Mouse (Mus musculus): ENCODE data around the gene Sytl1. TPM values are rescaled to one million over a fixed set of nuclear protein-coding genes. Genes with fewer than 3 reads are reported as not detected.

Gene Sytl1
- polyA plus RNA-seq, 1 experiment from 2014 or later: 1.4 TPM

DNA sequence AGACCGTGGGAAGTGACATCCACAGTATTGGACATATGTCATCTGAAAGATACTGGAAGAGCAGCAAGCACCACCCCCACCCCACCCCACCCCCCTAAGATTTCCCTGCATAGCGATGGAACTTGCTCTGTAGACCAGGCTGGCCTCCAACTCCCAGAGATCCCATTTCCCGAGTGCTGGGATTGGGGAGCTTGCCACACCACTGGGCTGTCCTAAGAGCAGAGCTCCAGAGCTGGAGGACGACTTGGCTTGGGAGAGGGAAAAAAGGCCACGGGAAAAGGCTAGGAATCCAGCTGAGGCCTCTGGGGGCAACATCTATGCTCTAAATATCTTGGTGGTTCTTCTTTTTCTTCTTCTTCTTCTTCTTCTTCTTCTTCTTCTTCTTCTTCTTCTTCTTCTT lies 28.1 kb downstream of the Sytl1 start:
- Histone ChIP-seq H3K4me3 (ENCODE audit: low read depth, low read length) (no peak overlapping the region), H3K27ac (ENCODE audit: low read length) (no peak overlapping the region), H3K4me1 (ENCODE audit: control insufficient read depth, low read depth, low read length) (peaks cover 9% of the 10 kb centered on the region), H3K36me3 (ENCODE audit: control insufficient read depth, insufficient read depth) (no peaks in the 10 kb centered on the region), H3K27me3 (ENCODE audit: control insufficient read depth, insufficient read depth, low read depth, low read length) (no peaks in the 10 kb centered on the region; the same call in 1 of the 2 replicates), H3K4me2 (ENCODE audit: low read depth, low read length) (no peak overlapping the region), H3K9ac (ENCODE audit: low read depth, low read length) (no peak overlapping the region), H3K9me3 (replicated peaks; ENCODE audit: control insufficient read depth, low read length) (no peaks in the 10 kb centered on the region)
- no peak for ATAC-seq (ENCODE audit: low read depth)
- WGBS (ENCODE audit: insufficient replicate concordance): 43% methylated on average over 5 of the region's 5 CpGs

DNA sequence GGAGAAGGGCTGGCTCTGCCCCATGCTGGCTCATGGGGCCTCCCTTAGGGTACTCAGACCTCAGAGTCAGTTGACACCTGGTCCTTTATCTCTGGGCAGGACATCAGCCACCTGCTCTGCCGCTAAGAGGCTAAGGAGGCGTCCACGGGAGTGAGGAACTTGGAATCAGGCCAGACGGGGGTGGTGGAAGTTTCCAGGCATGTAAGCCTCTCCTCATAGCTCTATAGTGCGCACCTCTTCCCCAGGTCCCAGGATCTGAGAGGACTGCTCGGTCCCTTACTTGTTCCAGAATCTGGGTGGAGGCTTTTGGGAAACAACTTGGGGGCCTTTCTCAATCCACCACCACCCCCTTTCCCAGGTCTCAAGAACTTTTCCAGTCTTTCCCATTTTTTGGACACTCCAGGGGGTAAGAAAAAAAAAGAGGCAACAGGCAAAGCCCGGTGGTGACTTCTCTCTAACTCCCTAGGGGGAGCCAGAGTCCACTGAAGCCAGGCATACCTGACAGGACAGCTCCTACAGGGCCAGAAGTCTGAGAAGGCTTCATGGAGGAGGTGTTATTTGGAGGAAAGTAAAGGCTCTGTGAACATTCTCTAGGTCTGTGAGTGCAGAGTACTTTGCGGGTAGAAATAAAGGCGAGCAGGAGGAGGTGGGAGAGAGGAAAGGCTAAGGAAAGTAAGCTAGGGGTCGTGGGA lies 29.5 kb downstream of the Sytl1 start:
- H3K27ac ChIP-seq (ENCODE audit: low read length): no peak overlapping the region
- H3K4me1 ChIP-seq (ENCODE audit: control insufficient read depth, low read depth, low read length): peaks cover 7% of the 10 kb centered on the region
- H3K27me3 ChIP-seq (ENCODE audit: control insufficient read depth, insufficient read depth, low read depth, low read length): no peaks in the 10 kb centered on the region; the same call in 1 of the 2 replicates
- 35% methylated on average over 10 of the region's 10 CpGs for WGBS (ENCODE audit: insufficient replicate concordance)
- no peaks in the 10 kb centered on the region for H3K9me3 ChIP-seq (replicated peaks; ENCODE audit: control insufficient read depth, low read length)
- no peaks in the 10 kb centered on the region for H3K36me3 ChIP-seq (ENCODE audit: control insufficient read depth, insufficient read depth)
- H3K9ac ChIP-seq (ENCODE audit: low read depth, low read length): no peak overlapping the region
- no peak for ATAC-seq (ENCODE audit: low read depth)
- H3K4me2 ChIP-seq (ENCODE audit: low read depth, low read length): no peak overlapping the region
- no peak overlapping the region for H3K4me3 ChIP-seq (ENCODE audit: low read depth, low read length)

DNA sequence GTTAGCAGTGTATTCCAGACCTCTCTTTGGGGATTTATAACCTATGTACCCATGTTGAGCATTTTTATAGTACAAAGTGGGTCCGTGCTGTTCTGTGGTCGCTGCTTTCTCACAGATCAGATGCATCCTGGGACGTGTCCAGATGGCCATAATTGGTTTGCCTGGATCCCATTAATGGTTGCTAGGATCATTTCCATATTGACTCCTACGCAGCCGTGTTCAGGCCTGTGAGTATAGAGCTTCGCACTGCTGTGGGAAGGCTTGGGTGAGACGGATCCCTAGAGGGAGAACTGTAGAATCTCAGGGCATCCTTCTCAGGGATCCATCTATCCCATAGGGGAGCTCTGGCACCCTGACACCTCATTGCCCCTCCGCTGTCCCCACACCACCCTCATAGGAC lies 33.3 kb downstream of the Sytl1 start:
- no peaks in the 10 kb centered on the region for H3K9me3 ChIP-seq (replicated peaks; ENCODE audit: control insufficient read depth, low read length)
- WGBS (ENCODE audit: insufficient replicate concordance): 70% methylated on average over 8 of the region's 8 CpGs
- no peaks in the 10 kb centered on the region for H3K4me1 ChIP-seq (ENCODE audit: control insufficient read depth, low read depth, low read length)
- no peak for ATAC-seq (ENCODE audit: low read depth)
- H3K4me2 ChIP-seq (ENCODE audit: low read depth, low read length): no peak overlapping the region
- no peak overlapping the region for H3K27ac ChIP-seq (ENCODE audit: low read length)
- no peak overlapping the region for H3K4me3 ChIP-seq (ENCODE audit: low read depth, low read length)
- H3K9ac ChIP-seq (ENCODE audit: low read depth, low read length): no peak overlapping the region
- H3K36me3 ChIP-seq (ENCODE audit: control insufficient read depth, insufficient read depth): no peaks in the 10 kb centered on the region
- no peaks in the 10 kb centered on the region; the same call in 1 of the 2 replicates for H3K27me3 ChIP-seq (ENCODE audit: control insufficient read depth, insufficient read depth, low read depth, low read length)

DNA sequence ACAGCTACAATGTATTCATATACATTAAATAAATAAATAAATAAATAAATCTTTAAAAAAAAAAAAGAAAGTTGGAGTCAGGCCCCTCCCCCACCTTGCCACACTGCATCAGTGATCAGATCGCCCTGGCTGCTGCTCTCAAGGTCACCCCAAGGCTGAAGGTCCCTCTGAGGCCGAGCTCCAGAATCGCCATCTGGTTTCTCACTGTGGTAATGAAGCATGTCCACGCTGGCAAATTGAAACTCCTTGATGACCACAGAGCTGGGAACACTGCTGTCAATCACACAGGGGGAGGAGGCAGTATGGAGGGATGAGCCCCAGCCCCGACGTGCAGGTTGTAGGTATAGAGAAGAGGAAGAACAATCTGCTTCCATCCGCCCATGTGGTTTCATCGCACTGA lies 35.3 kb downstream of the Sytl1 start:
- H3K27ac ChIP-seq (ENCODE audit: low read length): no peak overlapping the region
- peaks cover 4% of the 10 kb centered on the region for H3K27me3 ChIP-seq (ENCODE audit: control insufficient read depth, insufficient read depth, low read depth, low read length)
- no peak for ATAC-seq (ENCODE audit: low read depth)
- WGBS (ENCODE audit: insufficient replicate concordance): 46% methylated on average over 8 of the region's 8 CpGs
- no peaks in the 10 kb centered on the region for H3K9me3 ChIP-seq (replicated peaks; ENCODE audit: control insufficient read depth, low read length)
- no peak overlapping the region for H3K4me2 ChIP-seq (ENCODE audit: low read depth, low read length)
- H3K4me3 ChIP-seq (ENCODE audit: low read depth, low read length): no peak overlapping the region
- H3K9ac ChIP-seq (ENCODE audit: low read depth, low read length): no peak overlapping the region
- no peaks in the 10 kb centered on the region for H3K36me3 ChIP-seq (ENCODE audit: control insufficient read depth, insufficient read depth)
- H3K4me1 ChIP-seq (ENCODE audit: control insufficient read depth, low read depth, low read length): no peaks in the 10 kb centered on the region

DNA sequence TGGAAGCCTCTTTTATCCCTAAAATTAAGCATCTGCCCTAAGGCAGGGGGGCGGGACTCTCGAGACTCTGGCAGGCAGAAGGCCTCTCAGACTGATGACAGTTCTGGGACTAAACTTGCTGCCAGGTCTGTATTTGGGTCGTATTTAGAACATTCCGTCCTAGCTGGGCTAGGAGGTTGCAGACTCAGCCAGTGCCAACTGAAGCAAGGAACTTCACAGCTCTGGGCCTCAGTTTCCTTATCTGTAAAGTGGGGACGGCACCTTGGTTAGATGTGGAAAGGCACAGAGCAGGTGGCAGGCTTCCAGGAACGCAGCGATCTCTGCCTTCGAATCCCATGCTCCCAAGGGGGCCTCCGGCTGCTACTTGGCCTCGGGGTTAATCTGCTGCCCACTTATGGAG lies 36.8 kb downstream of the Sytl1 start:
- no peak for ATAC-seq (ENCODE audit: low read depth)
- Histone ChIP-seq H3K9ac (ENCODE audit: low read depth, low read length) (no peak overlapping the region), H3K4me2 (ENCODE audit: low read depth, low read length) (no peak overlapping the region), H3K27ac (ENCODE audit: low read length) (no peak overlapping the region), H3K4me1 (ENCODE audit: control insufficient read depth, low read depth, low read length) (peaks cover under 1% of the 10 kb centered on the region; the same call in 1 of the 2 replicates), H3K36me3 (ENCODE audit: control insufficient read depth, insufficient read depth) (no peaks in the 10 kb centered on the region), H3K27me3 (ENCODE audit: control insufficient read depth, insufficient read depth, low read depth, low read length) (peaks cover 18% of the 10 kb centered on the region), H3K9me3 (replicated peaks; ENCODE audit: control insufficient read depth, low read length) (no peaks in the 10 kb centered on the region), H3K4me3 (ENCODE audit: low read depth, low read length) (no peak overlapping the region)
- WGBS (ENCODE audit: insufficient replicate concordance): 65% methylated on average over 10 of the region's 10 CpGs

GRCm38 (mm10) chr4:133223875-133224274 lies 39.0 kb downstream of the Sytl1 start:
- no peak overlapping the region for H3K9ac ChIP-seq (ENCODE audit: low read depth, low read length)
- no peak overlapping the region for H3K27ac ChIP-seq (ENCODE audit: low read length)
- H3K4me2 ChIP-seq (ENCODE audit: low read depth, low read length): no peak overlapping the region
- H3K9me3 ChIP-seq (replicated peaks; ENCODE audit: control insufficient read depth, low read length): no peaks in the 10 kb centered on the region
- peaks cover 6% of the 10 kb centered on the region for H3K4me1 ChIP-seq (ENCODE audit: control insufficient read depth, low read depth, low read length)
- no peak overlapping the region for H3K4me3 ChIP-seq (ENCODE audit: low read depth, low read length)
- H3K27me3 ChIP-seq (ENCODE audit: control insufficient read depth, insufficient read depth, low read depth, low read length): peaks cover 25% of the 10 kb centered on the region
- ATAC-seq (ENCODE audit: low read depth): no peak
- WGBS (ENCODE audit: insufficient replicate concordance): 60% methylated on average over 5 of the region's 5 CpGs
- H3K36me3 ChIP-seq (ENCODE audit: control insufficient read depth, insufficient read depth): no peaks in the 10 kb centered on the region

DNA sequence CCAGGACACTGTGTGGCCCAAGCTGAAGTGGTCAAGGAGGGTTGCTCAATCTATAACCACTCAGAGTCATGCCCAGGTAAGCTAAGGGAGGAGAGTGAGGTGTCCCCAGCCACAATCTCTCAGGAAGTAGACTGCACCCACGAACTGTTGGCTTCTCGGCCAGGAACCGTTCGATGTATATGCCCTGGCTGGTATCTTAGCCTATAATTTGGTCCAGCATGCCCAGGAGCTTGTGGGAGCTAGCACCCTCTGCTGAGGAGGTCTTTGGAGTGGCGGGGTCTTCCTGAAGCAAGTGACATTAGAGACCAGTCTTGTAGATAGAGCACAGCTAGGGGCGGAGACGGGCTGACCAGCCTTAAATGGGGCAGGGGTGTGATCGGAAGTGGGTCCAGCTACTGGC lies 41.2 kb downstream of the Sytl1 start:
- no peak overlapping the region for H3K4me3 ChIP-seq (ENCODE audit: low read depth, low read length)
- H3K9me3 ChIP-seq (replicated peaks; ENCODE audit: control insufficient read depth, low read length): no peaks in the 10 kb centered on the region
- H3K9ac ChIP-seq (ENCODE audit: low read depth, low read length): no peak overlapping the region
- peaks cover 29% of the 10 kb centered on the region for H3K27me3 ChIP-seq (ENCODE audit: control insufficient read depth, insufficient read depth, low read depth, low read length)
- H3K4me1 ChIP-seq (ENCODE audit: control insufficient read depth, low read depth, low read length): peaks cover 6% of the 10 kb centered on the region
- ATAC-seq (ENCODE audit: low read depth): no peak
- WGBS (ENCODE audit: insufficient replicate concordance): 71% methylated on average over 8 of the region's 8 CpGs
- no peak overlapping the region for H3K27ac ChIP-seq (ENCODE audit: low read length)
- H3K4me2 ChIP-seq (ENCODE audit: low read depth, low read length): no peak overlapping the region
- H3K36me3 ChIP-seq (ENCODE audit: control insufficient read depth, insufficient read depth): no peaks in the 10 kb centered on the region

GRCm38 (mm10) chr4:133220656-133221055 lies 42.3 kb downstream of the Sytl1 start:
- Histone ChIP-seq H3K4me1 (ENCODE audit: control insufficient read depth, low read depth, low read length) (peaks cover 6% of the 10 kb centered on the region), H3K27me3 (ENCODE audit: control insufficient read depth, insufficient read depth, low read depth, low read length) (peaks cover 29% of the 10 kb centered on the region), H3K4me3 (ENCODE audit: low read depth, low read length) (peak overlapping the region; percentile 25), H3K27ac (ENCODE audit: low read length) (no peak overlapping the region), H3K9me3 (replicated peaks; ENCODE audit: control insufficient read depth, low read length) (no peaks in the 10 kb centered on the region), H3K4me2 (ENCODE audit: low read depth, low read length) (peak overlapping the region; percentile 51), H3K9ac (ENCODE audit: low read depth, low read length) (no peak overlapping the region), H3K36me3 (ENCODE audit: control insufficient read depth, insufficient read depth) (no peaks in the 10 kb centered on the region)
- WGBS (ENCODE audit: insufficient replicate concordance): 5% methylated on average over 25 of the region's 25 CpGs
- ATAC-seq (ENCODE audit: low read depth): 0 out of 2 replicates have a peak, but pooled peaks have one; percentile 21

DNA sequence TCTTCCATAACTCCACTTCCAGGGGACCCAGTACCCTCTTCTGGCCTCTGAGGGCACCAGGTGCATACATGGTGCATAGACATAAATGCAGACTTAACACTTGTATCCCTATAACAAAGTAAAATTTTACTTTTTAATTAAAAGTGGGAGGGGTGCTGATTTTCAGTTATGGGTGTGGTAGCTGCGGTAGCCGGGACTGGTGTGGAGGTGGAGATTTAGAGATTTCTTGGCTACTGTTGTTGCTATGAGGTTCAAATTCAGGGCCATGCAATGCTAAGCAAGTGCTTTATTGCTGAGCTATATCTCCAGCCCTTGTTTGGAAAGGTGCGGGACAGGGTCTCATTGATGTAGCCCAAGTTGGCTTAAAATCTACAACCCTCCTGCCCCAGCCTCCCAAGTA lies 44.2 kb downstream of the Sytl1 start:
- peaks cover 40% of the 10 kb centered on the region for H3K27me3 ChIP-seq (ENCODE audit: control insufficient read depth, insufficient read depth, low read depth, low read length)
- H3K9ac ChIP-seq (ENCODE audit: low read depth, low read length): no peak overlapping the region
- no peak overlapping the region for H3K4me2 ChIP-seq (ENCODE audit: low read depth, low read length)
- peaks cover 6% of the 10 kb centered on the region for H3K4me1 ChIP-seq (ENCODE audit: control insufficient read depth, low read depth, low read length)
- 42% methylated on average over 3 of the region's 3 CpGs for WGBS (ENCODE audit: insufficient replicate concordance)
- no peaks in the 10 kb centered on the region for H3K36me3 ChIP-seq (ENCODE audit: control insufficient read depth, insufficient read depth)
- no peak overlapping the region for H3K4me3 ChIP-seq (ENCODE audit: low read depth, low read length)
- H3K9me3 ChIP-seq (replicated peaks; ENCODE audit: control insufficient read depth, low read length): no peaks in the 10 kb centered on the region
- H3K27ac ChIP-seq (ENCODE audit: low read length): no peak overlapping the region
- ATAC-seq (ENCODE audit: low read depth): no peak

Data from liver, embryonic 16.5 days (tissue).